Mouse (Mus musculus): ENCODE results near the gene Rgl2. TPM values are rescaled to one million over a fixed set of nuclear protein-coding genes. Genes with fewer than 3 reads are reported as not detected.
"Not testable (repeated sequence)": the region's sequence is repeated elsewhere in the genome, so short reads cannot be mapped to it uniquely, and the experiment has no call there.

The Rgl2 gene
- polyA plus RNA-seq, 1 experiment: 272 TPM

DNA sequence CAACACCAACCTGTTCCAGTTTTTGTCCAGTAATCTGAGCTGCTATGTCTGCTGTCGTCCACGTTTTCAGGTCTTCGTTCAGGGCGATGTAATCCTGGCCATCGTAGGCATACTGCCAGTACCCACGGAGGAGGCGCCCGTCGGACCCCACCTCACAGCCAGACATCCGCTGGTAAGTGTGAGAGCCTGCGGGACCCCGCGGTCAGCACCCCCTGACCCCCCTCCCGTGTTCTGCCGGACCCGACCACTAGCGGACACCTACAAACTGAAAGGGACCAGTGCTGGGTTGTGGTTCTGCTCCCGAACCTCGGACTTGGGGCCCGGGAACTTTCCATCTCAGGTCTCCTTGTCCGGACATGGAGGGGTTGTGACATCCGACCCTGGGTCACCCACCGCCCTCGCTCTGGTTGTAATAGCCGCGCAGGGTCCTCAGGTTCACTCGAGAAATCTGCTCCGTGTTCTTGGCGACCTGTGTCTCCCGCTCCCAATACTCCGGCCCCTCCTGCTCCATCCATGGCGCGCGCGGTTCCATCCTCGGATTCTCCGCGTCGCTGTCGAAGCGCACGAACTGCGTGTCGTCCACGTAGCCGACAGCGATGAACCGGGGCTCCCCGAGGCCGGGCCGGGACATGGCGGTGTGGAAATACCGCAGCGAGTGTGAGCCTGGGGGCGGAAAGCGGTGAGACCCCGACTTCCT lies 48.7 kb downstream of the Rgl2 start:
- TF ChIP-seq CTCF (IDR thresholded peaks at IDR 0.05; ENCODE audit: insufficient read depth, low read length) (no peak), POLR2A (IDR thresholded peaks at IDR 0.05; ENCODE audit: borderline replicate concordance, extremely low read depth, low read depth, low read length) (no peak)
- Histone ChIP-seq H3K4me1 (ENCODE audit: control insufficient read depth, insufficient read depth, low read length) (peaks cover 15% of the 10 kb centered on the region), H3K4me3 (replicated peaks; ENCODE audit: extremely low read depth, low read depth, low read length) (peak overlapping the region; percentile 81)
- 3% methylated on average over 57 of the region's 57 CpGs for WGBS
- DNase-seq: no peak

- H3K4me3 ChIP-seq (replicated peaks; ENCODE audit: extremely low read depth, low read depth, low read length): peak overlapping the region; percentile 81
- WGBS: under 1% methylated on average over 17 of the region's 17 CpGs
- TF ChIP-seq POLR2A (IDR thresholded peaks at IDR 0.05; ENCODE audit: borderline replicate concordance, extremely low read depth, low read depth, low read length): peak; percentile 84; the same call in 1 of the 2 replicates
- no peak for TF ChIP-seq CTCF (IDR thresholded peaks at IDR 0.05; ENCODE audit: insufficient read depth, low read length)
- DNase-seq: peak; percentile 80
- peaks cover 15% of the 10 kb centered on the region for H3K4me1 ChIP-seq (ENCODE audit: control insufficient read depth, insufficient read depth, low read length)
Measured at GRCm38 (mm10) chr17:33978631-33979031, 49.3 kb downstream of the Rgl2 start.

DNA sequence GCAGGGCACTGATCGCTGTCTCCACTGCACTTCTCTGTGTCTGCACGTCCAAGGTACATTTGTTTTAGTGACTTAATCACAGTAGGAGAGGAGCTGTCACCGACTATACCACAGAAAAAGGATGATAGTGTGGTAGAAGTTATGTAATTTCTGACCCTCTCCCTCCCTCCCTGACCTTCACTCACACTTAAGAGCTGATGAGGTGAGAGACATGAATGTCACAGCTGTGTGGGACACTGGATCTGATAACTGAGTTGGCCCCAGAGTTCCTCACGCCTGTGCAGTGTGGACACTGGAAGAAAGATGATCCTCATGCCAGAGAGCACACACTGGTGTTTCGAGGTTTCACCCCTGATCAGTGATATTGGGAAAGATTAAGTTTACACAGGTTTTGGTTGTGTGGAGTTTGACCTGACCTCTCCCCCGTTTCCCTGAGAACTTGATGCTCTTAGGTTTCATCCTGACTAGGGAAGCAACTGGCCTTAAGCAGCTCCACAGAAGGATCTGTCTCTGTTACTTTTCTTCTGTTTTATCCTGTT lies 50.2 kb downstream of the Rgl2 start:
- TF ChIP-seq POLR2A (IDR thresholded peaks at IDR 0.05; ENCODE audit: borderline replicate concordance, extremely low read depth, low read depth, low read length) (no peak), CTCF (IDR thresholded peaks at IDR 0.05; ENCODE audit: insufficient read depth, low read length) (no peak)
- WGBS: 47% methylated on average over 6 of the region's 6 CpGs
- Histone ChIP-seq H3K4me3 (replicated peaks; ENCODE audit: extremely low read depth, low read depth, low read length) (no peak overlapping the region), H3K4me1 (ENCODE audit: control insufficient read depth, insufficient read depth, low read length) (peaks cover 15% of the 10 kb centered on the region)
- no peak for DNase-seq

- no peak for TF ChIP-seq CTCF (IDR thresholded peaks at IDR 0.05; ENCODE audit: insufficient read depth, low read length)
- TF ChIP-seq POLR2A (IDR thresholded peaks at IDR 0.05; ENCODE audit: borderline replicate concordance, extremely low read depth, low read depth, low read length): no peak
- H3K4me1 ChIP-seq (ENCODE audit: control insufficient read depth, insufficient read depth, low read length): peaks cover 15% of the 10 kb centered on the region
- H3K4me3 ChIP-seq (replicated peaks; ENCODE audit: extremely low read depth, low read depth, low read length): no peak overlapping the region
- 69% methylated on average over 19 of the region's 19 CpGs for WGBS
- no peak for DNase-seq
Measured at GRCm38 (mm10) chr17:33980181-33981035, 51.1 kb downstream of the Rgl2 start.

- under 1% methylated on average over 27 of the region's 27 CpGs for WGBS
- TF ChIP-seq POLR2A (IDR thresholded peaks at IDR 0.05; ENCODE audit: borderline replicate concordance, extremely low read depth, low read depth, low read length): peak; percentile 64; the same call in 1 of the 2 replicates
- TF ChIP-seq CTCF (IDR thresholded peaks at IDR 0.05; ENCODE audit: insufficient read depth, low read length): peak; percentile 34; the same call in 1 of the 2 replicates
- H3K4me3 ChIP-seq (replicated peaks; ENCODE audit: extremely low read depth, low read depth, low read length): peak overlapping the region; percentile 58
- H3K4me1 ChIP-seq (ENCODE audit: control insufficient read depth, insufficient read depth, low read length): peaks cover 15% of the 10 kb centered on the region
- DNase-seq: peak; percentile 73
Measured at GRCm38 (mm10) chr17:33981192-33981909, 52.0 kb downstream of the Rgl2 start.

DNA sequence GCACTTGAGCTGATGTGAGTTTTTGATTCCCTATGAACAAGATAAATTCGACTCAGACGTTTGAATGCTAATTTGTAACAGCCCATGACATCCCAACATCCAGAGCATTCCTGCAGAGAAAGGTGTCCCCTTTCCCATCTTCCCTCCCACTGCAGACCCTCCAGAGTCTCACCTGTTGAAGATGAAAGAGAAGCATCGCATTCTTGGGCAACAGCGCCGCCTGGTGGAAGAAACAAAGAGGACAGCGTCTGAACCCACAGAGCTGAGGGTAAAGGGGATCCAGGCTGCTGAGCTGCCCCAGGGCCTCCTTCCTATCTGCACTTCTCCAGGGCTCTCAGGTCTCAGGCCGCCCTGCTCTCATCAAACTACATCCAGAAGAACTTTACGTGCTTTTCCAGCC lies 52.8 kb downstream of the Rgl2 start:
- DNase-seq: peak; percentile 65
- not testable (repeated sequence) for H3K4me3 ChIP-seq (replicated peaks; ENCODE audit: extremely low read depth, low read depth, low read length)
- 5% methylated on average over 8 of the region's 8 CpGs for WGBS
- peaks cover 15% of the 10 kb centered on the region for H3K4me1 ChIP-seq (ENCODE audit: control insufficient read depth, insufficient read depth, low read length)
- TF ChIP-seq CTCF (IDR thresholded peaks at IDR 0.05; ENCODE audit: insufficient read depth, low read length): peak; percentile 68

Other genes with a start within 250 kb of the Rgl2 start
- gene Hnrnpm, start 242.7 kb upstream of the Rgl2 start, polyA plus RNA-seq (2012; rRNA removed): 72.4 and 83.8 TPM in 2 replicates
- 114 and 126 TPM in 2 replicates for gene March2, start 210.9 kb upstream of the Rgl2 start, polyA plus RNA-seq (2012; rRNA removed)
- gene Rab11b, start 169.0 kb upstream of the Rgl2 start, polyA plus RNA-seq (2012; rRNA removed): 389 and 406 TPM in 2 replicates
- gene Angptl4, start 147.7 kb upstream of the Rgl2 start, polyA plus RNA-seq (2012; rRNA removed): 34.6 and 87.6 TPM in 2 replicates
- 395 and 450 TPM in 2 replicates for gene Kank3, start 119.0 kb upstream of the Rgl2 start, polyA plus RNA-seq (2012; rRNA removed)
- 506 and 507 TPM in 2 replicates for gene Rps28, start 105.0 kb upstream of the Rgl2 start, polyA plus RNA-seq (2012; rRNA removed)
- 334 and 389 TPM in 2 replicates for gene Ndufa7, start 105.0 kb upstream of the Rgl2 start, polyA plus RNA-seq (2012; rRNA removed)
- 28.3 and 30.4 TPM in 2 replicates for gene Cd320, start 86.5 kb upstream of the Rgl2 start, polyA plus RNA-seq (2012; rRNA removed)
- not detected in 2 replicates for gene Gm7029, start 55.7 kb upstream of the Rgl2 start, polyA plus RNA-seq (2012; rRNA removed)
- 1.2 and 3.0 TPM in 2 replicates for gene Kifc1, start 38.9 kb upstream of the Rgl2 start, polyA plus RNA-seq (2012; rRNA removed)
- 0.33 and 0.41 TPM in 2 replicates for gene Platr17, start 24.4 kb upstream of the Rgl2 start, polyA plus RNA-seq (2012; rRNA removed)
- 33.7 and 35.9 TPM in 2 replicates for gene Daxx, start 20.1 kb upstream of the Rgl2 start, polyA plus RNA-seq (2012; rRNA removed)
- gene Tapbp, start 13.6 kb upstream of the Rgl2 start, polyA plus RNA-seq (2012; rRNA removed): 225 and 249 TPM in 2 replicates
- gene Zbtb22, start 13.6 kb upstream of the Rgl2 start, polyA plus RNA-seq (2012; rRNA removed): 65.1 and 92.1 TPM in 2 replicates
- 19.2 and 26.2 TPM in 2 replicates for gene Pfdn6, start 10.8 kb downstream of the Rgl2 start, polyA plus RNA-seq (2012; rRNA removed)
- gene Wdr46, start 11.1 kb downstream of the Rgl2 start, polyA plus RNA-seq (2012; rRNA removed): 13.4 and 16.8 TPM in 2 replicates
- gene B3galt4, start 21.9 kb downstream of the Rgl2 start, polyA plus RNA-seq (2012; rRNA removed): 11.4 and 12.6 TPM in 2 replicates
- 62.8 and 70.3 TPM in 2 replicates for gene Vps52, start 26.3 kb downstream of the Rgl2 start, polyA plus RNA-seq (2012; rRNA removed)
- 260 and 331 TPM in 2 replicates for gene Rps18, start 26.5 kb downstream of the Rgl2 start, polyA plus RNA-seq (2012; rRNA removed)
- 2,389 and 3,036 TPM in 2 replicates for gene H2-K1, start 70.8 kb downstream of the Rgl2 start, polyA plus RNA-seq (2012; rRNA removed)
- gene Ring1, start 95.1 kb downstream of the Rgl2 start, polyA plus RNA-seq (2012; rRNA removed): 40.7 and 53.6 TPM in 2 replicates
- gene H2-Ke6, start 98.5 kb downstream of the Rgl2 start, polyA plus RNA-seq (2012; rRNA removed): 91.2 and 130 TPM in 2 replicates
- gene Slc39a7, start 102.1 kb downstream of the Rgl2 start, polyA plus RNA-seq (2012; rRNA removed): 161 and 183 TPM in 2 replicates
- gene Rxrb, start 102.3 kb downstream of the Rgl2 start, polyA plus RNA-seq (2012; rRNA removed): 63.2 and 79.8 TPM in 2 replicates
- gene Col11a2, start 109.9 kb downstream of the Rgl2 start, polyA plus RNA-seq (2012; rRNA removed): 1.0 and 1.3 TPM in 2 replicates
- gene H2-Oa, start 162.8 kb downstream of the Rgl2 start, polyA plus RNA-seq (2012; rRNA removed): 14.1 and 19.8 TPM in 2 replicates
- 109 and 118 TPM in 2 replicates for gene H2-DMa, start 190.0 kb downstream of the Rgl2 start, polyA plus RNA-seq (2012; rRNA removed)
- gene Brd2, start 193.1 kb downstream of the Rgl2 start, polyA plus RNA-seq (2012; rRNA removed): 101 and 140 TPM in 2 replicates
- gene H2-DMb2, start 213.8 kb downstream of the Rgl2 start, polyA plus RNA-seq (2012; rRNA removed): 33.3 and 38.9 TPM in 2 replicates
- gene H2-DMb1, start 223.5 kb downstream of the Rgl2 start, polyA plus RNA-seq (2012; rRNA removed): 146 and 187 TPM in 2 replicates